Mouse (Mus musculus) MEL (cell line): ENCODE measurements around the gene Gm1123.

Experiments
- BHLHE40 ChIP-seq: IDR thresholded peaks from 2 replicates; pipeline ENCODE4 v1.6.1; 2012; ENCODE audit warnings: low read depth, mild to moderate bottlenecking, inconsistent platforms, low read length, improper control_type of control experiment, borderline replicate concordance
- CTCF ChIP-seq, 3 experiments: IDR thresholded peaks in 2 of 3; conservative IDR thresholded peaks in 1 of 3; 2 replicates each; pipeline ENCODE4 v1.5.1; 2011 to 2012; ENCODE audit warnings: low read length in 3 of 3, low read depth in 2 of 3, mild to moderate bottlenecking in 2 of 3, improper control_type of control experiment in 1 of 3, inconsistent platforms in 1 of 3, mixed read lengths in 1 of 3, moderate library complexity in 1 of 3; ENCODE audit not compliant: control insufficient read depth in 1 of 3, insufficient read depth in 1 of 3, poor library complexity in 1 of 3, severe bottlenecking in 1 of 3
- EP300 ChIP-seq, 2 experiments: IDR thresholded peaks; 2 replicates each; pipeline ENCODE4 v1.6.1; 2011; ENCODE audit warnings: improper control_type of control experiment in 2 of 2, low read length in 2 of 2, low read depth in 1 of 2, mild to moderate bottlenecking in 1 of 2
- MYC ChIP-seq: IDR thresholded peaks from 2 replicates; pipeline ENCODE4 v1.6.1; 2011; ENCODE audit warnings: low read depth, mild to moderate bottlenecking, low read length, improper control_type of control experiment, moderate library complexity
- RCOR1 ChIP-seq: IDR thresholded peaks from 2 replicates; pipeline ENCODE4 v1.6.1; 2012; ENCODE audit warnings: low read depth, mild to moderate bottlenecking, inconsistent platforms, low read length, improper control_type of control experiment
- USF1 ChIP-seq: IDR thresholded peaks from 2 replicates; pipeline ENCODE4 v1.6.1; 2014; ENCODE audit warnings: low read depth, mild to moderate bottlenecking, inconsistent platforms, low read length, improper control_type of control experiment, moderate library complexity
- ZMIZ1 ChIP-seq: IDR thresholded peaks from 2 replicates; pipeline ENCODE4 v1.6.1; 2012; ENCODE audit warnings: low read depth, mild to moderate bottlenecking, inconsistent platforms, low read length, improper control_type of control experiment, moderate library complexity

GRCm38 (mm10) chr9:99064216-99064615 lies 28.7 kb upstream of the Gm1123 start:
- peak in 2 of 3 experiments; percentile 29 to 69; a peak in 4 of 6 replicates for TF ChIP-seq CTCF (IDR thresholded peaks at IDR 0.05 in 2 of 3, conservative IDR thresholded peaks at IDR 0.05 in 1 of 3; ENCODE audit: control insufficient read depth in 1 of 3, insufficient read depth in 1 of 3, low read depth in 2 of 3, low read length in 3 of 3, poor library complexity in 1 of 3, severe bottlenecking in 1 of 3)
- TF ChIP-seq USF1, result no peak
- no peak for TF ChIP-seq BHLHE40
- TF ChIP-seq RCOR1, result no peak
- TF ChIP-seq MYC, result no peak
- no peak for TF ChIP-seq ZMIZ1
- TF ChIP-seq EP300 (IDR thresholded peaks at IDR 0.05; ENCODE audit: low read depth in 1 of 2, low read length in 2 of 2), result no peak
